Mouse (Mus musculus) small intestine, adult 2 months (tissue): ENCODE data around the gene Atl1.

ENCODE experiments used
- CTCF ChIP-seq: fragments of 200-500 bp; IDR thresholded peaks from 2 replicates; pipeline ENCODE4 v1.5.1; 2012; ENCODE audit warnings: low read depth, mild to moderate bottlenecking, control low read depth, inconsistent platforms, low read length, moderate library complexity, mixed read lengths; ENCODE audit not compliant: insufficient replicate concordance, insufficient read length; ENCODE audit errors: extremely low read depth
- POLR2A ChIP-seq: fragments of 200-500 bp; IDR thresholded peaks from 2 replicates; pipeline ENCODE4 v1.6.1; 2012; ENCODE audit warnings: low read depth, mild to moderate bottlenecking, control low read depth, inconsistent platforms, low read length, moderate library complexity

DNA sequence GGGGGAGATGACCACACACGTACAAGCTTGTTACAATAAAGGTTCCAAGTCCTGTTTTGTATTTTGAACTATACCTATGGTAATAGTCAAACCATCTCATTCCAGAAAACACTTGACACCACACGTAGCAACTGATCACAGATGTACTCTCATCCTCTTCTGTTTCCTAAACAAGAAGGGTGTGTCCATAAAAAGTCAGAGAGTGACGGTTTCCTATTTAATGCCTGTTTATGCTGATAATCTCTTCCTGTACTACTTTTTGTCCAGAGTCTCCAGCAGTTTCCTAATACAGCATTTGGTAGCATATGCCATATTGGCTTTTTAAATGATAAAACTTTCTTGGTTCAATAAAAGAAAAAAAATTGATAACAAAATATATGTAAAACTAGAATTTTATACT, 73.2 kb downstream of the Atl1 start:
- TF ChIP-seq CTCF (no peak), POLR2A (no peak)
